Comparison of ENCODE assay signal across 15 mouse cellular contexts in genomic region chr4:59669131-59669530, GRCm38 (mm10).
"Had no signal": no experiment of that assay in that cellular context is flagged by ENCODE, and none has a peak within 500 bp of the region (broad histone marks: within the 10 kb centered on the region; RNA-seq: fewer than 3 reads in every experiment).

No protein-coding gene starts in this region.

- H3K27me3 ChIP-seq: megakaryocyte, embryonic 14.5 days; midbrain, embryonic 13.5 days; midbrain, embryonic 15.5 days; neural tube, embryonic 12.5 days; stomach, embryonic 15.5 days had no signal

- H3K4me3 ChIP-seq: megakaryocyte, embryonic 14.5 days; midbrain, embryonic 13.5 days; midbrain, embryonic 15.5 days; neural tube, embryonic 12.5 days; stomach, embryonic 15.5 days had no signal

- H3K4me2 ChIP-seq: lung, embryonic 14.5 days; midbrain, embryonic 11.5 days; midbrain, embryonic 13.5 days; midbrain, embryonic 15.5 days; neural tube, embryonic 12.5 days; stomach, embryonic 15.5 days had no signal

- DNase-seq: lung, adult 18-20 months; lung, embryonic 14.5 days; lung, postnatal 10 days; right cerebral cortex, postnatal 14 days; thymus, adult 2 months; thymus, postnatal 25 days; thymus, postnatal 4 days had no signal

- ATAC-seq: midbrain, embryonic 13.5 days; midbrain, embryonic 15.5 days had no signal

- H3K9ac ChIP-seq: lung, embryonic 14.5 days; midbrain, embryonic 13.5 days; midbrain, embryonic 15.5 days; neural tube, embryonic 12.5 days; stomach, embryonic 15.5 days had no signal

- H3K27ac ChIP-seq: macrophage; midbrain, embryonic 13.5 days; midbrain, embryonic 15.5 days; neural tube, embryonic 12.5 days; stomach, embryonic 15.5 days; stomach, postnatal 0 days had no signal

- H3K9me3 ChIP-seq: midbrain, embryonic 13.5 days; midbrain, embryonic 15.5 days; neural tube, embryonic 12.5 days; stomach, embryonic 15.5 days had no signal

- H3K4me1 ChIP-seq: midbrain, embryonic 15.5 days; neural tube, embryonic 12.5 days; stomach, embryonic 15.5 days had no signal

- H3K36me3 ChIP-seq: midbrain, embryonic 13.5 days; midbrain, embryonic 15.5 days; neural tube, embryonic 12.5 days; stomach, embryonic 15.5 days had no signal
